Mouse (Mus musculus) retina, postnatal 1 day (tissue): ENCODE measurements around the gene Spx.
A peak's percentile ranks its signal among the peaks of the same experiment; 100 is the strongest.

Experiments used
- DNase-seq: peaks from one replicate; pipeline ENCODE4 v3.0.0-alpha.2; 2012

The Spx gene

GRCm38 (mm10) chr6:142412906-142413491, at the start of gene Spx:
Gene Spx (plus strand): TSS chr6:142413441.
- DNase-seq = no peak

DNA sequence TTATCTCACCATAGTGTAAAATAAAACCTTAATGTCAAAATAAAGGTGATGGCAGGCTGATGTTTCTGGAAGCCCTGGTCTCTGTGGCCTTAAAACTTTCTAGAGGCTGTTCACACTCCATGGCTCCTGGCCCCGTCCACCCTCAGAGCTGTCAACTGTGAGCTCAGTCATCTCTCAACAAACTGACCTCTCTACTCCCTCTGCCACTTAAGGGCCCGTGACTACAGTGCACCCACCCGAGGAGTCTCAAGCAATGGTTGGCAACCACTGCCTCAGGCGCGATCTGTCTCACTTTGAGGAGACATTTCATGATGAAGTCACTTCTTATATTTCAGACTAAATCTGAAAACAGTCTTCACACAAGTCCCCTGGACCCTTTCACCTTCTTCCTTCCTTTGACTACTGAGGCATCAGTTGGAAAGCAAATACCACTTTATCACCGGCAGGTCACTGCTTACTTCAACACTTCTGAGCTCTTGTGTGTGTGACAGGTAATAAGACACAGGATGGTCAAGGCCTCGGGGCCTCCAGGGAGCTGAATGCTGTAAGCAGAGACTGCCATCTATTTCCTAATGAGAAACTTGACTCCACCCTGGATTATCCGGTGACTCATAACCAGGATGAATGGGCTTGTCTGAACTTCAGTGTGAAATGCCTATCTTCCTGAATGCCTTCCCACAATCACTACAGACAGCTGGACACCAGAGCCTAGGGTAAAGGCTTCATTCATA, 47.3 kb upstream of the Spx start:
- no peak for DNase-seq

DNA sequence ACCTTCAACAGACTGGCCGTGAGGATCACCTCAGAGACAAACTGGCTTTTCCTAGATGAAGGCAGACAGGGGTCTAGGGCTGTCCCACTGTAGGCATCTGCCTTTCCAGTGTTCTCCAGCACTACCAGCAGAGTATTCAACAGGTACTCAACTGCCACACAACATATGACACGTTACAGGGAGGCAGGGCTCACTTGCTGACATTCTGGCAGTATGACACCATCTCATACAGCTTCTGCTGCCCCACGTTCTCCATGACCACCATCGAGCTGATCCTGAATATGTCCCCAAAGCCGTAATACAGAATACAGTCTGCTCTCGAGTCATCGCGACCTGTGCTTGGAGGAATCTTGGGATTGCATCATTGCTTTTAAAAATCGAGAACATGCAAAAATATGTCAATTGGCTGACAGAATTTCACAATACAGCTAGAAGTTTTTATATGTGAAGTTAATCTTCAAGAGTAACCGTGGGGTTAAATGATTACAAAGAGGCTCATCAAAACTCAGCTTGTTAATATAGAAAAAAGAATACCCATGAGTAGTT, 46.7 kb upstream of the Spx start:
- no peak for DNase-seq

GRCm38 (mm10) chr6:142367565-142367964, 45.7 kb upstream of the Spx start:
- no peak for DNase-seq

DNA sequence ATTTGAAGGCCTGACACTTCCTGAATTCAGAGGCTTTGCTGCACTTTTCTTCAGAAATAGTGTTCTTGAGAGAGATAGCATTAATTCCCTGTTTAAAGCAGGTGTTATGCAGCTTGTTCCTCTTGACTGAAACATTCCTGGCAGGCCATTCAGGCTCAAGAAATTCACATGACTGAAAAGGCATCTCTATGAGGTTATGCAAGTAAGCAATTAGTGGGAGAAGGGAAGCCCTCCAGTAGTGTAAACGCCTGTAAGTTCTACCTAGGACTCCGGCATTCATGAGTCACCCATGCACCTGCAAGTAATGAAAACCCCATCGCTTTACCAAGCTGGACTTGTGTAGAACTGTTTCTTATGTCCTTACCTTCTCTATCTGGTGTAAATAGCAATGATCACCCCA, 43.7 kb upstream of the Spx start:
- DNase-seq = no peak

GRCm38 (mm10) chr6:142377081-142377480, 36.2 kb upstream of the Spx start:
- no peak for DNase-seq

DNA sequence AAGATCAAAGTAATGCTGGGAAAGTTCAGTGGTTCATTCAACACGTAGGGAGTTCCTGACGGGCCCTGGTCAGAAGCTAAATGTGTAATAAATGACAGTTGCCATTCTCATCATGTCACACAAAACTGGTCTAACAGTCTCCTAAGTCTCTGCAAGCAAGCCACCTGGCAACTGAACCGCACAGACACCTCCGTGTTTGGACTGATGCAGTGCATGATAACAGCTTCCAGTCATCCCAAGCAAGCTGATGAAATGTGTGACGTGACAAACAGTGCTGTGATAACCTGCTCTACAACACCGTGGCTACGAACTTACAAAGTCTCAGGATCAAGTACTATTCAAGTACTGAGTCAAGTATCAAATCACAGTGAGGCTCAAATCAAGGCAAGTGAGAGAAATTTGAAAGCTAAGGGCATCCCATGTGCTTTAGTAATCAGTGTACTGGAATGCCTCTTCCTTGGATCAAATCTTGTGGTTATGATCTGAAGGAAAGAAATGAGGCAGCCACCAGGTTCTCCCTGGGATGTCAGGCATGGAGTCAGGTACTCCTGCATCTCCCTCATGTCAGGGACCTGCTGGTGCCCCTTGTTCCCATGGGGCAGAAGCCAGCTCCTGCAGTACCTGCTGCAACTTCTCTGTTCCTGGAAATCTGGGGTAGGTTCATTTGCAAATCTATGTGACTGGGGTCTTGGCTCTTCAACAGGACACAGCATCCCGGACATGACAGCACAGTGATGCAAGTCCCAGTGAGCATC, 34.5 kb upstream of the Spx start:
- DNase-seq = no peak

DNA sequence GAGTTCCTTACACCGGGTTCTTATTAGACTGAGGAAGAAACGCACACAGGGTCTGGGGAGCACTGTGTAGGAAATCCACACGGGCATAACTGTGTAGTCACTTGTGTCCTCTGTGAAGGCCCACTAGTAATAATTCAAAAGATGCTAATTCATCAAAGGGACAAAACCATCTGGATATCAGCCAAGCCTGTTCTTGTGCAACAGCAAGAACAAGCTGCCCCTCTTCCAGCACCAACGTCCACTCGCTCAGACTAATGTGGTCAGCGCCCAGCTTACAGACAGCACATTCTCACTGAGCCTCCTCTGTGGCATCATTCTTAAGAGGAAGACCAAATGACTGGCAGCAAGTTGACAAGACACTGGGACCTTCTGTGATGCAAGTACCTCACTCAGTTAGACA, 33.3 kb upstream of the Spx start:
- no peak for DNase-seq

- DNase-seq = no peak
These were observed 31.6 kb upstream of the Spx start for GRCm38 (mm10) chr6:142381615-142382014.

- DNase-seq = no peak
These were observed 28.7 kb upstream of the Spx start for GRCm38 (mm10) chr6:142384521-142384920.

DNA sequence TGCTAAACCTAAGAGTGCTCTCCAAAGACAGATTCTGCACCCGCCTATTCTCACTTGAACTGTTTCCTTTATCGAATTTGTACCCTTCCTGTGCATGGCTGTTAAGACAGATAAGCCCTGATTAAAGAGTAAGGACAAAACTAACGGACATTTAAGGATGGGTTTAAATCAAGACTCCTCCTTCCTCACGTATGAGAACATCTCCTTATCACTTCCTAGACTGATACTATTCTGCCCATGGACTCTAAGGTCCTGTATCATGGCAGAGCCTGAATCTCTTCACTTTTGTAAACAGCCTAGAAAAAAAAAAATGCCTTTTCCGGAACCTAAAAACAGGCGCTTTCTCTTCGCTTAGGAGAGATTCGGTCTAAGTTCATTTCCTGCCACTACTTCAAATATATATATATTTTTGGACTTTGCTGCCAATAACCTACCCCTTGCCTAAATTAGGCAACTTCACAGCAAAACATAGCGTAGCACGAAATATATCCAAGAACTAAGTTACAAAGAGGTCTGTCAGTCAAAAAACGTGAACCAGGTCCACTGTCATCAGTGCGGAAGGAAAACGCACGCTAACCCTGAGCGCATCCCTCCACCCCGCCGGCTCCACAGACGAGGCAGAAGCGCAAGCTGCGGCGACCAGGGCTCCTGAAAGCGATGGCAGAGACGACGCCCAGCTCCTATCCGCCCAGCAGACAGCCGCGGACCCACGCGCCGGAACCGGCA, 26.8 kb upstream of the Spx start:
- peak; percentile 3 for DNase-seq

DNA sequence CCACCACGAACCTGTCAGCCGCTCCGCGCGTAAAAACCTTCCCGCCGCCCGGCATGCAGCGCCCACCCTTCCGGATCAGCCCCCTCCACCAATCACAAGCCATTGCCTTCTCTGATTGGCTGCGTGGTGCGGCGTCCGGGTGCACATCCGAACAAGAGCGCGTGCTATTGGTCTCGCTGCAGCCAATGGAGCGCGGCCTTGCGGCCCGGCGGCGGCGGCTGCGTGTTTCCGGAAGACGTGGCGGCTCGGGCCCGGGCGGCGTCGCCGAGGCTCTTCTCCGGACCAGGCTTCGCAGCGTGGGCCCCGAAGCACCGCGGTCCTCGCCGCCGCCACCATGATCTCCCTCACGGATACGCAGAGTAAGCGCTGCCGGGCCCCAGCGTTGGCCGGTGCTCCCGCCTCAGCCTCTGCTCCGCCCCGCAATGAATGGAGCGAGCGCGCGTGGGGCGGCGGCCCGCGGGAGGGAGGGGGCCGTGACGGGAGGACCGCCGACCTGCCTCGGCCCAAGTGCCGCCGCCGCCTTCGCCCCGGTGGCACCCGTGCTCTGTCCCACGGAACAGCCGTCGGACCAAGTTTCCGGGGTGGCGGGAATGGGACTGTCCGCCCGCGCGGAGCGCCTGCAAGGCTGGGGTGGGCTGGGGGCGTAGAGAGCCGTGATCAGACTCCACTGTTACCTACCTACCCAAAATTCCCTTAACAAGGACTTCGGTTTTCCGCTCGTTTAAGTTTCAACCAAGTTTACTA, 26.1 kb upstream of the Spx start, which contains the start of the genes Recql and Golt1b:
Gene Recql (minus strand): TSS at position 77 of the 744 bp plus-strand sequence.
Gene Golt1b (plus strand): TSS at position 211 of the 744 bp plus-strand sequence.
- peak; percentile 99 for DNase-seq

GRCm38 (mm10) chr6:142387755-142388271, 25.4 kb upstream of the Spx start:
- no peak for DNase-seq

GRCm38 (mm10) chr6:142389101-142389500, 24.1 kb upstream of the Spx start:
- no peak for DNase-seq

GRCm38 (mm10) chr6:142392312-142392711, 20.9 kb upstream of the Spx start:
- DNase-seq = no peak

GRCm38 (mm10) chr6:142394669-142395068, 18.6 kb upstream of the Spx start:
- DNase-seq = no peak

DNA sequence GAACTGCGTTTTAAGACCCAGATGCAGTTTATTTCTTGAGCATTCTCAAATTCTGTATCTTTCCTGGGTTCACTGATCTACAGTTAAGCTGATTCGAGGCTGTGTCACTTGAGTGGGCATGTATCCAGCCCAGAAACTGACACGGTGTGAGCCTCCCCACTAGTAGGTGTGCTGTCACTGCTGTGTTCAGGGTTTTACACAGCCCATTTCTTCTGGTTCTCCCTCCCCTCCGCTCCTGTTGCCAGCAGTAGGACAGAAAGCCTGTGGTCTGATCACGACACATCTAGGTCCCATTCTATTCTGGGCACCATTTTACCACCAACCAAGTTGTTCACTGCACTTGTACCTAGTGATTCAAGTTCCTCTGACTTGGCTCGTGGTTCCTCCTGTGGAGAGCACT, 17.5 kb upstream of the Spx start:
- no peak for DNase-seq

- no peak for DNase-seq
These were observed 2.1 kb upstream of the Spx start for GRCm38 (mm10) chr6:142411140-142411539.

DNA sequence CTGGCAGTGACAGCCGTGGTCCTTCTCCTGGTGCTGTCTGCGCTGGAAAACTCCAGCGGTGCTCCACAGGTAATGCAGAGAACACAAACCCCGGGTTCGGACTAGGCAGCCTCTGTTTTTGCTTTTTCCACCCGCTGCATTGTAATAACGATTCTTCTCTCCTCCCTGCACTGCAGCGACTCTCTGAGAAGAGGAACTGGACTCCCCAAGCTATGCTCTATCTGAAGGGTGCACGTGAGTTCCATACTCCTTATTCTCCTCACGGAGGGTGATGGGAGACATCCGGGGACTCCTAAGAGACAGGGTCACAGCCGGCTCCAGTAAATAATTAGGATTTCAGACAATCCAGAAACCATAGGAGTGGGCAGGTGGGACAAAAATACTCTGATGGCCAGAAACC, 604 bp downstream of the Spx start:
- DNase-seq = peak; percentile 8

- peak; percentile 37 for DNase-seq
These were observed 1.4 kb downstream of the Spx start for GRCm38 (mm10) chr6:142414597-142414996.

DNA sequence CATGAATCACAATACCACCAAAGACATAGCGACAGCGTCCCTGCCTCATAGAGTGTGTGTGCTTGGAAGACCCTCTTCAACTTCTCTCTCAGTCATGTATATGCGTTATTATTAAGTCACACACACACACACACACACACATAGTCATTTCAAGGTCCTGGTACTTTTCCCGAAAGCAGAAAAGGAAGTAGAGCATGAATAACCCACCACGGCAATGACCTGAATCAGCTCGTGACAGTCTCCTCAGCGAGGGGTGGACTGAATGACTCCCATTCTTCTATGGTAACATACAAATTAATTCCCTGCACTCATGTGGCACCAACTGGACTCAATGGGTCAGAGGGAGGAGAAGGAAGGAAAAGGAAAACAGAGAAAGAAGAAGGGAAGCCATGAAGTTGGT, 11.7 kb downstream of the Spx start:
- peak; percentile 86 for DNase-seq

GRCm38 (mm10) chr6:142429072-142429471, 15.8 kb downstream of the Spx start:
- peak; percentile 61 for DNase-seq
